Mouse (Mus musculus) thymus, adult 18-20 months (tissue): Measurements from ENCODE around the gene Baiap2.

ENCODE experiments used
- DNase-seq, 2 experiments: peaks; one replicate each; pipeline ENCODE4 v3.0.0; 2022; ENCODE audit warnings: mixed read lengths in 2 of 2

The Baiap2 gene

DNA sequence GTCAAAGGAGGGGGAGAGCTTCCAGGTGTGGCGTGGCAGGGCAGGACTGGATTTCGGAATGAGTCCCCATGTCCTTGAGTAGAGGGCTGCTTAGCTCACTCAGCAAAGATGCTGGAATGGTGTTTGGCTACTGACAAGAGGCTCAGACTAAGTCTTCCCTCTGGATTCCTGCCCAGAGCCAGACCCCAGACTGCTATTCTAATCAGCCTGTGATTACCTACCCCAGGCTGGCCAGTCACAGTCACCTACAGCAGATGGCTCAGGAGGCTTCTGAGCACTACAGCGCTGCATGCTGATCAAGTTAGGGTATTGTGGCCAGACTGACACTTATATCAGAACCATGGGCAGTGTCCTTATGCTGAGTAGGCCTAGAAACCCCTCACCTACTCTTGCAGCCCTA, 39.7 kb downstream of the Baiap2 start:
- no peak for DNase-seq

DNA sequence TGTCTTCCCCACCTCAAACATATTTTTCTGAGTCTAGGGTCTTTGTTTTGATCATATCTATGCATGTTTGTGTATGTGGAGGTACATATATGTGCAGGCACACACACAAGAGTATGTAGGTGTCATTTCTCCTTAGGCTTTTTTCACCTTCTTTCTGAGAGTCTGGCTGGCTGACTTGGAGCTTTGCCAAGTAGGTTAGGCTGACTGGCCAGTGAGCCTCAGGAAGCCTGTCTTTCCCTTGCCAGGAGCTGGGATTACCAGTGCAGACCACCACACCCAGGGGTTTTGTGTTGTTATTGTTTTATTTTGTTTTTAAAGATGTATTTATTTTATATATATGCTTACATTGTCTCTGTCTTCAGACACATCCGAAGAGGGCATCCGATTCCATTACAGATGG, 40.6 kb downstream of the Baiap2 start:
- DNase-seq, result no peak

DNA sequence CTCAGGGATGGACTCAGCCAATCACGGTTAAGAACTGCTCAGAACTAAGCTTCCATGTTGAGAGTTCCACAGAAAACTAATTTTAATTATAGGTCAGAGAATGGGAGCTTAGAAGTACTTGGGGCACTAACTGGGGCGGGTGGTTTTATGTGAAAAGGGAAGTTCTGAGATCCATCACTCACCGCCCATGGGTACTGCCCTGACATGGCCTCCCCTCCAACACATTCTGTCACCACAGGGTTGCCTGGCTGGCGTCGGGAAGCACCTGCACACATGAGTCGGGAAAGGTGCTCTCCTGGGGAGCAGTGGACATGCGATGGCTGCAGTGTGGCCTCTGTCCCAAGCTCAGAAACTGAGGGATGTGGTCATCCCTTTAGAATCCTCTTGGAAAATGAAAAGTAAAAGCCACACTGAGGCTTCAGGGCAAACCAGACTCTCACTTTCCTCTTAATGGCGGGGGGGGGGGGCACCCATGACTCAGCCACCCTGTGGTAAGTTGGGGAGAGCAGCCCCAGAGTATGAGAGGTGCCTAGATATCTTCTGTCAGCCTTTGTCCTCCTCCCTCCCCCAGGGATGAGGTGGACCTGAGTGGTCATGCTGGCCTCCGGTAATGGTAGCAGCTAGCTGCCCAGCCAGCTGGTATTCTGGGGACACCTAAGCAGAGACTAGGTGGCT, 44.3 kb downstream of the Baiap2 start:
- DNase-seq, result no peak

DNA sequence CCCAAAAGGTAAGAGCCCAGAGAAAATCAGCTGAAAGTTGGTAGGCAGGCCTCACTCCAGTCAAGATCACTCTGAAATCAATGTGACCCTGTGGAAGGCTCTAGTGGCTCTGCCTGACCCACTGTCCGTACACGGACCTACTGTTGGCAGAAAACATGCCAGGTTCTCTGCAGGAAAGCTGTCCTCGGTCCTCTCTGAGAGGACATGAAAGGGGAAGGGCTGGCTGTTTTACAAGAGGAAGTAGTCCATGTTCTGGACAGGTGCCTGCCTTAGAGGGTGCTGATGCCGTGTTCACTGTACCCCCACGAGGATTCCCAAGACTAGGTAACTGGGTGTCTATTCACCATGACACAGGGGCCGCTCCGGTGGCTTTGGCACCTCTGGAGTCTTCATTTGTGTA, 45.3 kb downstream of the Baiap2 start:
- DNase-seq, result no peak

- no peak for DNase-seq
These were observed 45.8 kb downstream of the Baiap2 start for GRCm38 (mm10) chr11:119988391-119988790.

DNA sequence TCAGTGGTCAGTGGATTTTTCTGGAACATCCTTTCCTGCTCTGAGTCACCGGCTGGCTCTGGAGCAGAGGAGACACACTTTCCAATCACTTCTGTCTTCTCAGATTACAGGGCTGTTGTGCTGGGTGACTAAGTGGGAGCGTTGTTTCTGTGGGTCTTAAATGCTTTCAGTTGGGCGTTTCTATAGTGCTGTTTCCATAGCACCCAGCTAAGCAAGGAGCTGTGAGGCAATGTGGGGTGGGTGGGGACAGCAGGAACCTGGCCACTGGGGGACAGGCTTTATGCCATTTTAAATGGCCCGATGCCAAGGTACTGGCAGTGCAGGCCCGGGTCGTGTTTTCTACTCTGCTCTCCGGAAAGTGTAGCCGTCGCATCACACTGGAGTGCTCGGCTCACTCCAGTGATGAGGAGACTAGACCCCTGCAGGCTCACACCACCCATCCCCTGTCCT, 46.6 kb downstream of the Baiap2 start:
- DNase-seq, result no peak

DNA sequence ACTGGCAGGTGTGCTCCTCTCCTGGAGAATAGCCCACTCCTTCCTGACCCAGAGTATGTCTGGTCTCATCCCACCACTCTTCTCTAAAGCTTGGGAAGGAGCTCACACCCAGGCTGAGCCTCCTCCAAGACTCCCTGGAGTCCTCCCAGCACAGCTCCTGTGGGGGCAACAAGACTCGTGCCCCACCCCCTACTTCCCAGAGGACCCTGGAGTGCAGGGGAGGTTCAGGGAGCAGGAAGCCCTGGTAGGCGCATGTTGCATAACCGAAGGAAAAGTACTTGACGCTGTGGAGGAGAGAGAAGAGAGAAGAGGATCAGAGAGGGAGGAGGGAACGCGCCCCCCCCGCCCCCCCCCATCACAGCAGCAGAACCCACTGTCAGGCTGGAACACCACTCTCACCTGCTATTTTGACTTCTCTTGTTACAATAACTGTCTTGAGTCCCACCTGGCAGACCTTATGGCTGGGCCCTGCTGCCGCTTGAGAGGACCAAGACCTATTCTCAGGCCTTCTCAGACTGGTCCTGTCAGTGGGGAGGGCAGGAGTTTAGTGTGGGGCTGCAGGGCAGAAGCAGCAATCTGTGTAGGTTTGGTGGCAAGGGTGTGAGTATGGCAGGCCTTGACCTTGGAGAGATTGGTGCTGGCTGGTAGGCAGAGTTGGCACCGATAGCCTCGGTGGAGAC, 48.2 kb downstream of the Baiap2 start:
- DNase-seq, result no peak

- DNase-seq, result peak; percentile 71
These were observed 48.7 kb downstream of the Baiap2 start for GRCm38 (mm10) chr11:119991338-119991678.

GRCm38 (mm10) chr11:119997351-119997750, 54.8 kb downstream of the Baiap2 start:
- no peak for DNase-seq

DNA sequence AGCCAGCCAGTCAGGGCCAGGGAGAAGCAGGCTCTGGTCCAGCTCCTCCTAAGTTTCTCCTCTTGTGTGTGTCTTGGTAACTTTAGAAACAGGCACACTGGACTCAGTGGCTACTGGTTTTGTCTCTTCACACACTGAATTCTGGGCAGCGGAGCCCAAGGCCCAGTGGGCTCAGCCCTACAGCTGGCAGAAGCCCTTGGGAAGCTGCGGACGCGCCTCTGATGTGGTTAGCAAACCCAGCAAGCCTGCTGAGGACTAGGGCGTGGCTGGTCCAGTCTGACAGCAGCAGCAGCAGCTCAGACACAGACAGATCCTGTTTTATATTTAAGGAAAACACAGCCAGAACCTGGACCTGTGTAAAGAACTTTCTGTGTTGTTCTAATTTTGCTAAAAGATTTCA, 59.5 kb downstream of the Baiap2 start:
- no peak for DNase-seq

DNA sequence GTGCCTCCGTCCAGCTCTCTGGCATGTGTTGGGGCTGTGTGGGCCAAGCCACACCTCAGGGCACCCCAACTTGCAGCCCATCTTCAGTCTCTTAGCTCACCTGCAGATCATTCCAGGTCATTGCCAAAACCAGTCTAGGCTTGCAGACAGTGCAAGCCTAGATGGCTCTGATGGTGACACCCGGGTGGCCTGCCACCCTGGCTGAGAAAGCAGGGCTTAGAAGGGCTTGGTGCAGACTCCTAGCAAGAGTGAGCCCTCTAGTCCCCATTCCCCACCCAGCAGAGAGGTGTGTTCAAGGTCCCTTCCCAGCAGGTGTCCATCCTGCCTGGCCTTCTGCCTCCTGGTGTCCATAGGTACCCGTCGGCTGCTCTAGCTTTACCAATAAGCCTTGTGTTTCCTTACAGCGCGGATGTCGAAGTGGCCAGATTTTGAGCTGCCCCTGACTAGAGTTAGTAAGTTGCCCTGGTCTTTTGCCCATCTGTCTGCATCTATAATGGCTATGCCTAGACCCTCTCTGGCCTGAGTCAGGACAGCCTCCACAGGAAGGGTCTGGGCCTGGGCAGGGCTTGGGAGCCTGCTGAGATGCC, 60.2 kb downstream of the Baiap2 start:
- no peak for DNase-seq

GRCm38 (mm10) chr11:120005434-120006317, 63.1 kb downstream of the Baiap2 start:
- DNase-seq, result no peak

GRCm38 (mm10) chr11:120007496-120008080, 65.0 kb downstream of the Baiap2 start:
- no peak for DNase-seq

DNA sequence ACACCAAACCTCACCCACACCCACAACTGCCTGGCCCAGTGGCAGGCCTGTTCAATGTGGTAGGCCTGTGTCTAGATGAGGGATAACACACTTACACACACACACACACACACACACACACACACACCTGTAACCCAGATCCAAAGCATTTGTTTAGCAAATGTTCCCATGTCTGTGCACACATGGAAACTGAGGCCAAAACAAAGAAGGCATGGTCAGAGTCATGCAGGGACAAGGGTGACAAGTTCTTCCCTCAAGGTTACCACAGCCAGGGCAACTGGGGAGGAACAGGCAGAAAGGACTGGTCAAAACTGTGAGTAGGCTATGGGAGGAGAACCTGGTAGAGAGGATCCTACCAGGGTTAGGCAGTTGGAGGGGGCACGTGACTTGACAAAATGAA, 65.9 kb downstream of the Baiap2 start:
- DNase-seq, result no peak

- no peak for DNase-seq
These were observed 66.4 kb downstream of the Baiap2 start for GRCm38 (mm10) chr11:120008956-120009355.

- DNase-seq, result no peak
These were observed 67.4 kb downstream of the Baiap2 start for GRCm38 (mm10) chr11:120009937-120010336.

- DNase-seq, result no peak
These were observed 68.7 kb downstream of the Baiap2 start for GRCm38 (mm10) chr11:120011114-120011760.

DNA sequence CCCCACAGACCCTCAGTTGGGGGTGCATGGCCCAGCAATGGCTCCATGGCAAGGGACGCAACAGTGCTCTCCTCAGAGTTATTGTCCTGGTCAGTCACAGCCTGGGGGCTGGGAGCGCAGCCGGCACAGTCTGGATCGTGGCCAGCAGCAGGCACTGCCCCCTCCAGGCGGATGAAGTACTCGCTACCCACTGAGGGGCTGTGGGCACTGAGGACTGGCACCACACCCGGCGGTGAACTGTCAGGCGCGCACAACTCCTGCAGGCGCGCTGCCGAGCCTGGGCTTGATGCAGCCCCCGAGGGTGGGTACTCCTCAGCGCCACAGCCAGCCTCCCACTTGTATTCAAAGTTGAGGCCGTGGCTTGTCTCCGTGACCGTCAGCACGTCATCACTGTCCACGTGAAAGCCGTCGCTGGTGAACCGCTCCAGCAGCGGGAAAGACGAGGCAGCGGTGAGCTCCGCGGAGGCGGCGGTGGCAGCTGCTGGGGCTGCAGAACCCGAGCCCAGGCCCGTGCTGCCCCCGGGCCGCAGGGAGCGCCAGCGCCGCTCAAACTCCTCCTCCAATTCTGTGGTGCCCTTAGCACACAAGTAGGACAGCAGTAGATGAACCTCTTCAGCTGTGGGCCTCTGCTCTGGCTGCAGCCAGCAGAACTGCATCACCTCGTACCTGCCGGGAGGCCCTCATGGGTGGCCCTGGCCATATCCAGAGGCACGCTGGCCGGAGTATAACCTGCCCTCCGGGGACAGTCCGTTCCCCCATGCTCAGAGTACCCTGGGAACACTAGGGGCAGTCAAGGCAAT, 69.4 kb downstream of the Baiap2 start:
- no peak for DNase-seq

GRCm38 (mm10) chr11:120012702-120013101, 70.1 kb downstream of the Baiap2 start:
- no peak for DNase-seq

DNA sequence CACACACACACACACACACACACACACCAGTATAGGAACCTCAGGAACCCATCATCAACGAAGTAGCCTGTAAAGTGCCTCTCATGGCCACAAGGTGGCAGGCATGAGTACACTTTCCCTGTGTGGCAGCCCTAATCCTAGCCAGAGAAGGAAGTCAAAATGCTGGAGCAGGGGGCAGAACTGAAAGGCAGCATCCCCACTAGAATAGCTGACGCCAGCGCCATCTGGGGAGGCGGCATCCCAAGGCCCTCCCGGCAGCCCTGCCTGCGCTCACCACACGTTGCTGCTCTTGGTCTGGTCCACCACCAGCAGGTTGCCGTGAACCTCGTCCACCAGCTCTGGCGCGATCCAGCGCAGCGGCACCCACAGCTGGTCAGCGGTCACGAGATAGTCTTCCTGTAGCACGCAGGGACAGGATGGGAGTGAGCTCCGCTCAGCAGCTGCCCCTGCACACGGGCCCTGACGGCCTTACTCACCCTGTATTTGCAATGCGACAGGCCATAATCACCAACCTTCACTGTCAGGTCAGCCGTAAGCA, 70.7 kb downstream of the Baiap2 start:
- DNase-seq, result peak in 1 of 2 experiments; percentile 47

DNA sequence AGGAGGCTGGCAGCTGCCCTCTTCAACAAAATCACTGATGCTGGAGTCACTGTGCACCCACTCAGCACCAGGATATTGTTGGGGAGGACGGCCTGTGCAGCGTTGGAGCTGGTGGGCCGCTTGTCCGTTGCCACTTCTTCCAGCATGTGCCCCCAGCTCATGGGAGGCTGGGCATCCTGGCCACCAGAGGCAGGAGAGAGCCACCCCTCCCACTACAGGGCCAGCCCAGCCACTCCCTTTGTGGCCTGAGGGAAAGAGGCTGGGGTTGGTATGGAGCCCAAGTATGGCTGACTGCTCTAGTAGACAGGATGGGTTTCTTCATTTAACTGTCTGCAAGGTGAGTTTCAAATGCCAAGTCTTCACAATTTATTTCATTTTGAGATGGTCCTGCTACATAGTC, 72.2 kb downstream of the Baiap2 start:
- DNase-seq, result no peak
